Mouse (Mus musculus): ENCODE results near the gene Acsbg2. TPM values are rescaled to one million over a fixed set of nuclear protein-coding genes. Genes with fewer than 3 reads are reported as not detected.

Gene Acsbg2
- polyA plus RNA-seq, 1 experiment from 2014 or later: not detected

- no peak for DNase-seq (ENCODE audit: low spot score)
- Histone ChIP-seq H3K9ac (ENCODE audit: low read depth, low read length) (no peak overlapping the region), H3K9me3 (replicated peaks; ENCODE audit: low read length) (no peaks in the 10 kb centered on the region), H3K36me3 (ENCODE audit: insufficient read depth, low read length) (no peaks in the 10 kb centered on the region), H3K4me1 (replicated peaks; ENCODE audit: insufficient read depth, low read length) (no peaks in the 10 kb centered on the region), H3K4me2 (ENCODE audit: low read length) (no peak overlapping the region), H3K4me3 (replicated peaks; ENCODE audit: low read depth, low read length) (no peak overlapping the region), H3K27me3 (ENCODE audit: insufficient read depth, low read length) (no peaks in the 10 kb centered on the region), H3K27ac (no peak overlapping the region)
- no peak for TF ChIP-seq CTCF (IDR thresholded peaks at IDR 0.05; ENCODE audit: low read depth)
- WGBS: 93% methylated on average over 3 of the region's 3 CpGs
- ATAC-seq (replicated peaks; ENCODE audit: low FRiP score, low read depth): no peak
Measured at GRCm38 (mm10) chr17:56876465-56876864, 2.2 kb upstream of the Acsbg2 start.

GRCm38 (mm10) chr17:56874936-56875651 is 847 bp upstream of the Acsbg2 start, which contains the start of gene 1700061G19Rik:
Gene 1700061G19Rik (plus strand): TSS chr17:56875477.
- H3K27me3 ChIP-seq (ENCODE audit: insufficient read depth, low read length): no peaks in the 10 kb centered on the region
- no peak within 1 kb of the TSS for H3K27ac ChIP-seq
- H3K9ac ChIP-seq (ENCODE audit: low read depth, low read length): no peak within 1 kb of the TSS
- no peak within 1 kb of the TSS for H3K4me2 ChIP-seq (ENCODE audit: low read length)
- TF ChIP-seq CTCF (IDR thresholded peaks at IDR 0.05; ENCODE audit: low read depth): no peak
- no peaks in the 10 kb centered on the region for H3K36me3 ChIP-seq (ENCODE audit: insufficient read depth, low read length)
- no peaks in the 10 kb centered on the region for H3K9me3 ChIP-seq (replicated peaks; ENCODE audit: low read length)
- H3K4me3 ChIP-seq (replicated peaks; ENCODE audit: low read depth, low read length): no peak within 1 kb of the TSS
- WGBS: 66% methylated on average over 12 of the region's 12 CpGs
- H3K4me1 ChIP-seq (replicated peaks; ENCODE audit: insufficient read depth, low read length): no peaks in the 10 kb centered on the region
- DNase-seq (ENCODE audit: low spot score) (no peak), ATAC-seq (replicated peaks; ENCODE audit: low FRiP score, low read depth) (no peak)

- Histone ChIP-seq H3K27me3 (ENCODE audit: insufficient read depth, low read length) (no peaks in the 10 kb centered on the region), H3K4me2 (ENCODE audit: low read length) (no peak overlapping the region), H3K4me3 (replicated peaks; ENCODE audit: low read depth, low read length) (no peak overlapping the region), H3K4me1 (replicated peaks; ENCODE audit: insufficient read depth, low read length) (no peaks in the 10 kb centered on the region), H3K9ac (ENCODE audit: low read depth, low read length) (no peak overlapping the region), H3K27ac (no peak overlapping the region), H3K36me3 (ENCODE audit: insufficient read depth, low read length) (no peaks in the 10 kb centered on the region), H3K9me3 (replicated peaks; ENCODE audit: low read length) (no peaks in the 10 kb centered on the region)
- ATAC-seq (replicated peaks; ENCODE audit: low FRiP score, low read depth) (no peak), DNase-seq (ENCODE audit: low spot score) (no peak)
- 70% methylated on average over 7 of the region's 7 CpGs for WGBS
- no peak for TF ChIP-seq CTCF (IDR thresholded peaks at IDR 0.05; ENCODE audit: low read depth)
Measured at GRCm38 (mm10) chr17:56872512-56872911, 1.7 kb downstream of the Acsbg2 start.

GRCm38 (mm10) chr17:56871767-56872166 is 2.5 kb downstream of the Acsbg2 start:
- Histone ChIP-seq H3K4me3 (replicated peaks; ENCODE audit: low read depth, low read length) (no peak overlapping the region), H3K4me2 (ENCODE audit: low read length) (no peak overlapping the region), H3K27ac (no peak overlapping the region), H3K4me1 (replicated peaks; ENCODE audit: insufficient read depth, low read length) (no peaks in the 10 kb centered on the region), H3K9me3 (replicated peaks; ENCODE audit: low read length) (no peaks in the 10 kb centered on the region), H3K9ac (ENCODE audit: low read depth, low read length) (no peak overlapping the region), H3K36me3 (ENCODE audit: insufficient read depth, low read length) (no peaks in the 10 kb centered on the region), H3K27me3 (ENCODE audit: insufficient read depth, low read length) (no peaks in the 10 kb centered on the region)
- no peak for ATAC-seq (replicated peaks; ENCODE audit: low FRiP score, low read depth)
- no peak for TF ChIP-seq CTCF (IDR thresholded peaks at IDR 0.05; ENCODE audit: low read depth)
- 53% methylated on average over 8 of the region's 8 CpGs for WGBS
- DNase-seq (ENCODE audit: low spot score): no peak

GRCm38 (mm10) chr17:56870287-56870953 is 3.8 kb downstream of the Acsbg2 start:
- no peak overlapping the region for H3K9ac ChIP-seq (ENCODE audit: low read depth, low read length)
- H3K27me3 ChIP-seq (ENCODE audit: insufficient read depth, low read length): no peaks in the 10 kb centered on the region
- DNase-seq (ENCODE audit: low spot score) (no peak), ATAC-seq (replicated peaks; ENCODE audit: low FRiP score, low read depth) (no peak)
- H3K4me1 ChIP-seq (replicated peaks; ENCODE audit: insufficient read depth, low read length): no peaks in the 10 kb centered on the region
- no peak for TF ChIP-seq CTCF (IDR thresholded peaks at IDR 0.05; ENCODE audit: low read depth)
- H3K4me3 ChIP-seq (replicated peaks; ENCODE audit: low read depth, low read length): no peak overlapping the region
- no peaks in the 10 kb centered on the region for H3K9me3 ChIP-seq (replicated peaks; ENCODE audit: low read length)
- no peak overlapping the region for H3K27ac ChIP-seq
- no peaks in the 10 kb centered on the region for H3K36me3 ChIP-seq (ENCODE audit: insufficient read depth, low read length)
- WGBS: 72% methylated on average over 15 of the region's 15 CpGs
- no peak overlapping the region for H3K4me2 ChIP-seq (ENCODE audit: low read length)

GRCm38 (mm10) chr17:56869481-56869977 is 4.7 kb downstream of the Acsbg2 start:
- no peak for ATAC-seq (replicated peaks; ENCODE audit: low FRiP score, low read depth)
- H3K27me3 ChIP-seq (ENCODE audit: insufficient read depth, low read length): no peaks in the 10 kb centered on the region
- TF ChIP-seq CTCF (IDR thresholded peaks at IDR 0.05; ENCODE audit: low read depth): no peak
- no peak overlapping the region for H3K27ac ChIP-seq
- no peaks in the 10 kb centered on the region for H3K36me3 ChIP-seq (ENCODE audit: insufficient read depth, low read length)
- no peak overlapping the region for H3K4me2 ChIP-seq (ENCODE audit: low read length)
- no peak overlapping the region for H3K4me3 ChIP-seq (replicated peaks; ENCODE audit: low read depth, low read length)
- no peak overlapping the region for H3K9ac ChIP-seq (ENCODE audit: low read depth, low read length)
- 54% methylated on average over 9 of the region's 9 CpGs for WGBS
- no peaks in the 10 kb centered on the region for H3K4me1 ChIP-seq (replicated peaks; ENCODE audit: insufficient read depth, low read length)
- H3K9me3 ChIP-seq (replicated peaks; ENCODE audit: low read length): no peaks in the 10 kb centered on the region
- no peak for DNase-seq (ENCODE audit: low spot score)

Measured in kidney, postnatal 0 days (tissue).